Mouse (Mus musculus): ENCODE data around the gene Rps6kb2.

DNA sequence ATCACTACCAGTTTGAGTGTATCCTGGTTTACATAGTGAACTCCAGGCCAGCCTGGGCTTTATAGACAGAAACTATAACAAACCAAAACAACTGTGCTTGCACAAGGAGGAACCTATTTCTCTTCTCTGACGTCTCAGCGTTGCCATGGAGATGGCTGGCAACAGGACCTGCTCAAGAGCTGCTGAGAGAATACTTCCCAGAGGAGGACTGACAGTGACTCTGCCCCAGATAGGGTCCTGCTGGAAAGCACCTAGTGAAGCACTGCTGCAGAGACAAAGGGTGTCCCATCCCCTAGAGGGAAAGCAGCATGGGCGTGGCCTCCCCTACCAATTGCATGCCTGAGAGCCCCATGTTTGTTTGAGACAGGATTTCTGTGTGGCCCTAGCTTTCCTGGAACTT lies 18.7 kb upstream of the Rps6kb2 start:
- TF ChIP-seq CTCF (IDR thresholded peaks at IDR 0.05; ENCODE audit: extremely low read depth, insufficient read depth, low read length) (no peak), POLR2A (IDR thresholded peaks at IDR 0.05; ENCODE audit: extremely low read depth, insufficient read depth, low read length) (0 out of 2 replicates have a peak, but pooled peaks have one; percentile 47)
